Mouse (Mus musculus): Measurements from ENCODE around the gene Eif3i. TPM values are rescaled to one million over a fixed set of nuclear protein-coding genes. Genes with fewer than 3 reads are reported as not detected.

Eif3i gene
- total and polyA plus RNA-seq, 3 experiments = 171 to 194 (median 171) TPM

GRCm38 (mm10) chr4:129620419-129621282 is 20.2 kb upstream of the Eif3i start:
- DNase-seq = no peak

- DNase-seq = peak; percentile 98
Observed at GRCm38 (mm10) chr4:129618786-129619691, 18.6 kb upstream of the Eif3i start, which contains the start of gene Iqcc. TSS of gene Iqcc (minus strand) at chr4:129619099.

- no peak for DNase-seq
Observed at GRCm38 (mm10) chr4:129618031-129618430, 17.6 kb upstream of the Eif3i start.

GRCm38 (mm10) chr4:129617121-129617641 is 16.7 kb upstream of the Eif3i start:
- DNase-seq = no peak

GRCm38 (mm10) chr4:129616631-129617030 is 16.2 kb upstream of the Eif3i start:
- DNase-seq = no peak

- DNase-seq = no peak
Observed at GRCm38 (mm10) chr4:129615801-129616290, 15.4 kb upstream of the Eif3i start.

- no peak for DNase-seq
Observed at GRCm38 (mm10) chr4:129614093-129614492, 13.6 kb upstream of the Eif3i start, which contains the start of gene Dcdc2b. TSS of gene Dcdc2b (minus strand) at chr4:129614257.

- DNase-seq = no peak
Observed at GRCm38 (mm10) chr4:129610472-129610871, 10.0 kb upstream of the Eif3i start.

GRCm38 (mm10) chr4:129610026-129610425 is 9.6 kb upstream of the Eif3i start:
- DNase-seq = no peak

GRCm38 (mm10) chr4:129609139-129609631 is 8.7 kb upstream of the Eif3i start:
- DNase-seq = no peak

GRCm38 (mm10) chr4:129608426-129609025 is 8.1 kb upstream of the Eif3i start:
- DNase-seq = peak; percentile 79

- no peak for DNase-seq
Observed at GRCm38 (mm10) chr4:129588865-129589264, 11.6 kb downstream of the Eif3i start.

GRCm38 (mm10) chr4:129586943-129587342 is 13.5 kb downstream of the Eif3i start:
- no peak for DNase-seq

GRCm38 (mm10) chr4:129585773-129586172 is 14.7 kb downstream of the Eif3i start:
- no peak for DNase-seq

GRCm38 (mm10) chr4:129584884-129585608 is 15.4 kb downstream of the Eif3i start:
- DNase-seq = peak; percentile 92

GRCm38 (mm10) chr4:129584370-129584769 is 16.1 kb downstream of the Eif3i start:
- DNase-seq = no peak

GRCm38 (mm10) chr4:129582251-129582650 is 18.2 kb downstream of the Eif3i start:
- DNase-seq = no peak

GRCm38 (mm10) chr4:129580347-129580746 is 20.1 kb downstream of the Eif3i start:
- no peak for DNase-seq

GRCm38 (mm10) chr4:129578466-129578865 is 22.0 kb downstream of the Eif3i start, which contains the start of gene Fam167b:
TSS of gene Fam167b (minus strand) at chr4:129578549.
- peak; percentile 70 for DNase-seq

- DNase-seq = no peak
Observed at GRCm38 (mm10) chr4:129577688-129578087, 22.8 kb downstream of the Eif3i start.

All from adrenal gland, adult 2 months (tissue).